Mouse (Mus musculus) thymus, adult 2 months (tissue): ENCODE results near the gene Ube2j2.

ENCODE experiments used
- CTCF ChIP-seq: fragments of 200-500 bp; IDR thresholded peaks from 2 replicates; pipeline ENCODE4 v1.5.1; 2012; ENCODE audit warnings: mild to moderate bottlenecking, control low read depth, low read length, moderate library complexity, borderline replicate concordance; ENCODE audit not compliant: control insufficient read depth, poor library complexity, insufficient read depth; ENCODE audit errors: extremely low read depth
- POLR2A ChIP-seq: fragments of 200-500 bp; IDR thresholded peaks from 2 replicates; pipeline ENCODE4 v1.6.1; 2012; ENCODE audit warnings: mild to moderate bottlenecking, low read length, control low read depth, moderate library complexity; ENCODE audit not compliant: control insufficient read depth, poor library complexity, insufficient read depth; ENCODE audit errors: extremely low read depth

GRCm38 (mm10) chr4:155899355-155899754 lies 44.3 kb upstream of the Ube2j2 start:
- no peak for TF ChIP-seq CTCF
- no peak for TF ChIP-seq POLR2A
